Mouse (Mus musculus): ENCODE results near the gene Lcn6.
"Not testable (repeated sequence)": the region's sequence is repeated elsewhere in the genome, so short reads cannot be mapped to it uniquely, and the experiment has no call there.

Lcn6 gene

DNA sequence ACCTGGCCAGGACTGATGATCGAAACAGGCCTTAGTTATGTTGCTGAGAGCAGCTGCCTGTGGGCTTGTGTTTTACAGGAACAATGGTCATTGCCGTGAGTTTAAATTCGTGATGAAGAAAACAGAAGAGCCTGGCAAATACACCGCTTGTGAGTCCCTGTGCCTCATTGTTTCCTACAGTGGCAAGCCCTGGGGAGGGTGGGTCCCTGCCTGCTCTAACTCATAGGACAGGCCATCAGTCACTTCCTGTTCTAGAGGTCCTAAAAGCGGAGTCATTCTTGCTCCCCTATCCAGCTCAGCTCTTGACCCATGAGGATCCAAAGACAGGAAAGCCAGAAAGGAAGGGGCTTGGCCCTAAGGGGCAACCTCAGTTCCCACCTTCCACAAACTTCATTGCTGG, 24.4 kb downstream of the Lcn6 start:
- DNase-seq (ENCODE audit: inconsistent age in 2 of 2, low spot score in 1 of 2) = no peak

- peak in 1 of 2 experiments; percentile 69 for DNase-seq (ENCODE audit: inconsistent age in 2 of 2, low spot score in 1 of 2)
Measured at GRCm38 (mm10) chr2:25703706-25704105, 27.1 kb downstream of the Lcn6 start.

GRCm38 (mm10) chr2:25706643-25707481, 30.3 kb downstream of the Lcn6 start, which contains the start of gene Bmyc:
Bmyc (plus strand) TSS chr2:25706739.
- DNase-seq (ENCODE audit: inconsistent age in 2 of 2, low spot score in 1 of 2) = peak; percentile 85 to 95

DNA sequence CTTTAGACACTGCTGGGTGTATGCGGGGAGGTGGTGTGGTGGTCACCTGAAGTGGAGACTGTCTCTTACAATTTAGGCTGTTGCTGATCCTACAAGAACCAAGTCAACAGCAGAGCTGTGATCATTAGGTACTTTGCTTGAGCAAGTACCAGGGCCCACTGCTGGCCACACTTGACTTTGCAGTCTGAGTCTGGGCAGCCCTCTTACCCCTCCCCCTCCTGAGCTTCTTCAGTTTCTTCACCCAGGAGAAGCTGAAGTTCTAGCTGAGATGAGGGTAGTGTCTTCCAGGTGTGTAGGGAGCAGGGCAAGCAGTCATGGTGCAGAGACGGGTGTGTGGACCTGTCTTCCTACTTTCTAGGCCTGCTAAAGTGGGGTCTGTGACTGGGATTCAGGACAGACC, 31.5 kb downstream of the Lcn6 start:
- DNase-seq (ENCODE audit: inconsistent age in 2 of 2, low spot score in 1 of 2) = peak in 1 of 2 experiments; percentile 69

DNA sequence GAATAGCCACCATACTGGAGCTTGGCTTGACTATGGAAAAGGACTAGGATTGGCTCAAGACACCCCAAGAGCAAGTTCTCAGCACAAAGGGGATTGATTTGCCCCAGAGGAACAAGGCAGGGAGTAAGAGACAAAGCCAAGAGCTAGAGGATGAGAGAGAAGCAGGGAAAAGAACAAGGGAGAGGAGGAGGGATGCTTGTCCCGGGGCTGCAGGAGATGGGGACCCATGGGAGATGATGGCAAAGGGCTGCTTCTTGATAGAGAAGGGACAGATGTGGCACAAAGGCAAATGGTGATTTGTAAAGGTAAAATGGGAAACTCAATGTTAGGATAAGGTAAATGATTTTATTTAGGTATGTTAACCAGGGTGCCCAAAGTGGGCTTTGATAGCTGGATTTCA, 32.5 kb downstream of the Lcn6 start:
- not testable (repeated sequence) for DNase-seq (ENCODE audit: inconsistent age in 2 of 2, low spot score in 1 of 2)

DNA sequence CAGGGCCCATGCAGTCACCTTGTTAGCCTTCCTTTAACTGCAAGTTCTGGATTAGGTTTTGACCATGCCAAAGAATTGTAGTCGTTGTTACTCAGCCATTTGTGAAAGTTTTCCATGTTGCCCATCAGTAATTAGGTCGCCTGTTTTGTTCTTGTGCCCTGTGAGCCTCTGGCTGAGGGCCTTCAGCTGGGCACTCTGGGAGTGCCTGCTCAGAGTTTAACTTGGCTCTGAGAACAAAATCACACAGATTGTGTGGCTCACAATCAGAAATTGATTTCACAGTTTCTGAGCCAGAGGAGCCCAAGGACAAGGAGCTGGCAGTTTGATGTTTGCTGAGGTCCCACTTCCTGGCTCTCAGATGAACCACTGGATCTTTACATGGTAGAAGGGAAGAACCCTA, 33.2 kb downstream of the Lcn6 start:
- DNase-seq (ENCODE audit: inconsistent age in 2 of 2, low spot score in 1 of 2) = not testable (repeated sequence)

DNA sequence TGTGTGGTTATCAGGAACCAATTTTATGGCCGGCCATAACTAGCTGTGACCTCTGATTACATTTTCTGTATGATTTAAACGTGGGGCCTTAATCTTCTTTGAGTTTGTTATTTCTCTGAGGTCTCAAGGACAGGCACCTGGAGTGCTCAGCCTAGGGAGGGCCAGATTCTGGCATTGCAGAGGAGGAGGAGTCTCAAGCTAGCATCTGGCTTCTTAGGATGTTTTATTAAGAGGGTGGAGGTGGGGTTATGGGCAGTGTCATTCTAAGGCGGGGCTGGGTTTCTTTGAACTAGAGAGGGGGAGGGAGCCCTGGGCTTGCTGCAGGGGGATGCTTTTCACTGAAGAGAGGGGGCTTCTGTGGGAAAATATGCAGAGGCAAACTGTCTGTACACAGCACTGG, 35.1 kb downstream of the Lcn6 start:
- DNase-seq (ENCODE audit: inconsistent age in 2 of 2, low spot score in 1 of 2) = not testable (repeated sequence)

- DNase-seq (ENCODE audit: inconsistent age in 2 of 2, low spot score in 1 of 2) = no peak
Measured at GRCm38 (mm10) chr2:25717222-25717621, 40.6 kb downstream of the Lcn6 start.
